Mouse (Mus musculus) G1E (cell line): Measurements from ENCODE around the gene Ppp2r1a. TPM values are rescaled to one million over a fixed set of nuclear protein-coding genes. Genes with fewer than 3 reads are reported as not detected.

Experiments used
- ATAC-seq: 2 replicates; pipeline ENCODE4 v1.8.0; 2016; ENCODE audit warnings: mild to moderate bottlenecking; ENCODE audit not compliant: insufficient number of reproducible peaks, poor library complexity, low FRiP score, severe bottlenecking; ENCODE audit errors: extremely low read depth
- DNase-seq: peaks from one replicate; pipeline ENCODE4 v3.0.0; 2012; ENCODE audit warnings: low spot score
- H3K27me3 ChIP-seq: 2 replicates; pipeline ENCODE4 v1.6.1; 2012; ENCODE audit warnings: mild to moderate bottlenecking, low read length, inconsistent platforms; ENCODE audit not compliant: insufficient read depth
- H3K36me3 ChIP-seq: replicated peaks from 2 replicates; pipeline ENCODE3; 2012; ENCODE audit warnings: mild to moderate bottlenecking, inconsistent platforms
- H3K4me1 ChIP-seq: 2 replicates; pipeline ENCODE4 v1.6.1; 2012; ENCODE audit warnings: low read depth, low read length, inconsistent platforms, mixed read lengths; ENCODE audit not compliant: insufficient read depth
- H3K4me3 ChIP-seq: 2 replicates; pipeline ENCODE4 v1.5.1; 2012; ENCODE audit warnings: low read depth, mild to moderate bottlenecking, inconsistent platforms, low read length, moderate library complexity, mixed read lengths
- H3K9me3 ChIP-seq: replicated peaks from 2 replicates; pipeline ENCODE4 v1.6.1; 2012; ENCODE audit warnings: inconsistent platforms
- CTCF ChIP-seq: IDR thresholded peaks from 2 replicates; pipeline ENCODE4 v1.5.1; 2012; ENCODE audit warnings: low read depth, low read length, inconsistent platforms, mixed read lengths
- GATA1 ChIP-seq: IDR thresholded peaks from 2 replicates; pipeline ENCODE4 v1.6.1; 2012; ENCODE audit warnings: borderline replicate concordance, low read length, inconsistent platforms, mixed read lengths
- GATA2 ChIP-seq: IDR thresholded peaks from 2 replicates; pipeline ENCODE4 v1.6.1; 2012; ENCODE audit warnings: low read depth, low read length, inconsistent platforms, borderline replicate concordance
- POLR2AphosphoS5 ChIP-seq: IDR thresholded peaks from 2 replicates; pipeline ENCODE4 v1.6.1; 2012; ENCODE audit warnings: low read depth, low read length, inconsistent platforms; ENCODE audit not compliant: insufficient replicate concordance
- TAL1 ChIP-seq: conservative IDR thresholded peaks from 2 replicates; pipeline ENCODE4 v1.6.1; 2012; ENCODE audit warnings: low read depth, low read length, inconsistent platforms, mixed read lengths
- polyA plus RNA-seq: library from polyadenylated mRNA; stranded (reverse); fragments of >175 nt; gene quantifications from 2 replicates; pipeline ENCODE4 v1.2.3, GENCODE M21; 2012
- total RNA-seq, 2 experiments: library from RNA; stranded (forward) in 1 of 2; stranded (reverse) in 1 of 2; fragments of 200-1000 nt in 1 of 2; fragments of >200 nt in 1 of 2; fragmentation: Nextera tagmentation in 1 of 2; gene quantifications; 2 replicates each; pipeline ENCODE4 v1.2.3; 2014 to 2017

The Ppp2r1a gene
- total and polyA plus RNA-seq, 3 experiments: 145 to 472 (median 224) TPM

DNA sequence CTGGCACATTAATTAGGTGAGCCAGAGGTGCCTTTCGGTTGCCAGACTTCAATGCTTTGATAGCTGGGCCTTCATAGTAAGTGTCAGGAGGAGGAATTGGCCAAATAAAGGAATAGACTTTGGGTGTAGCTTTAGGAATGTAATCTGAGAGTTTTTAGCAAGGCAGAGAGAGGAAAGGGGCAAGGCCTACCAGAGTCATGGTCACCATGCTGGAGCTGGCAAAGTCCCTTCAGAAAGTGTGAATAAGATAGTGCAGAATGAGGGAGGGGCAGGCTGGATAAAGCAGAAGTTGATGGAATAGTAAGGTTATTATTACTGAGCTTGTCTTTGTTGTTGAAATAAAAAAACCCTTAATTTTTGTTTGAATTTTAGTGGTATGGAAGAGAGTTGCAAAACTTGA, 64.6 kb downstream of the Ppp2r1a start:
- TF ChIP-seq TAL1 (no peak), GATA1 (no peak), GATA2 (no peak), CTCF (no peak), POLR2AphosphoS5 (no peak)

More for the DNA sequence above, 64.6 kb downstream of the Ppp2r1a start:
- Histone ChIP-seq H3K27me3 (no peaks in the 10 kb centered on the region), H3K4me3 (peak overlapping the region; percentile 85), H3K4me1 (peaks cover 26% of the 10 kb centered on the region), H3K9me3 (no peaks in the 10 kb centered on the region), H3K36me3 (peaks cover 29% of the 10 kb centered on the region)
- DNase-seq (no peak), ATAC-seq (no peak)

Other genes starting within 250 kb of the Ppp2r1a start
- gene Vmn1r227, start 215.5 kb upstream of the Ppp2r1a start, total RNA-seq (2014; fragmentation: Nextera tagmentation): not detected in 2 replicates
- 0.05 and 0.06 TPM in 2 replicates for gene Vmn1r227, start 215.5 kb upstream of the Ppp2r1a start, total RNA-seq (2017)
- gene Vmn1r227, start 215.5 kb upstream of the Ppp2r1a start, polyA plus RNA-seq: not detected in 2 replicates
- gene Vmn1r228, start 159.2 kb upstream of the Ppp2r1a start, total RNA-seq (2014; fragmentation: Nextera tagmentation): not detected in 2 replicates
- gene Vmn1r228, start 159.2 kb upstream of the Ppp2r1a start, total RNA-seq (2017): 0.05 and 0.17 TPM in 2 replicates
- gene Vmn1r228, start 159.2 kb upstream of the Ppp2r1a start, polyA plus RNA-seq: not detected in 2 replicates
- not detected in 2 replicates for gene Vmn1r229, start 133.8 kb upstream of the Ppp2r1a start, total RNA-seq (2014; fragmentation: Nextera tagmentation)
- gene Vmn1r229, start 133.8 kb upstream of the Ppp2r1a start, total RNA-seq (2017): 0.06 and 0.11 TPM in 2 replicates
- gene Vmn1r229, start 133.8 kb upstream of the Ppp2r1a start, polyA plus RNA-seq: not detected in 2 replicates
- gene Vmn1r230, start 104.9 kb upstream of the Ppp2r1a start, total RNA-seq (2014; fragmentation: Nextera tagmentation): not detected in 2 replicates
- gene Vmn1r230, start 104.9 kb upstream of the Ppp2r1a start, total RNA-seq (2017): under 0.01 and 0.11 TPM in 2 replicates
- not detected in 2 replicates for gene Vmn1r230, start 104.9 kb upstream of the Ppp2r1a start, polyA plus RNA-seq
- gene Vmn1r231, start 40.2 kb upstream of the Ppp2r1a start, total RNA-seq (2014; fragmentation: Nextera tagmentation): 3.4 TPM in 1 of 2 replicates, not detected in the other
- gene Vmn1r231, start 40.2 kb upstream of the Ppp2r1a start, total RNA-seq (2017): 0.23 and 0.44 TPM in 2 replicates
- not detected in 2 replicates for gene Vmn1r231, start 40.2 kb upstream of the Ppp2r1a start, polyA plus RNA-seq
- not detected in 2 replicates for gene Vmn1r232, start 25.6 kb upstream of the Ppp2r1a start, total RNA-seq (2014; fragmentation: Nextera tagmentation)
- gene Vmn1r232, start 25.6 kb upstream of the Ppp2r1a start, total RNA-seq (2017): 0.16 TPM in 1 of 2 replicates, not detected in the other
- gene Vmn1r232, start 25.6 kb upstream of the Ppp2r1a start, polyA plus RNA-seq: not detected in 2 replicates
- not detected in 2 replicates for gene Vmn1r233, start 51.2 kb downstream of the Ppp2r1a start, total RNA-seq (2014; fragmentation: Nextera tagmentation)
- gene Vmn1r233, start 51.2 kb downstream of the Ppp2r1a start, total RNA-seq (2017): 0.05 and 0.12 TPM in 2 replicates
- gene Vmn1r233, start 51.2 kb downstream of the Ppp2r1a start, polyA plus RNA-seq: not detected in 2 replicates
- gene Zfp160, start 63.6 kb downstream of the Ppp2r1a start, total RNA-seq (2014; fragmentation: Nextera tagmentation): 37.9 and 47.3 TPM in 2 replicates
- gene Zfp160, start 63.6 kb downstream of the Ppp2r1a start, total RNA-seq (2017): 28.4 and 31.1 TPM in 2 replicates
- 0.79 and 1.4 TPM in 2 replicates for gene Zfp160, start 63.6 kb downstream of the Ppp2r1a start, polyA plus RNA-seq